Mouse (Mus musculus) spleen, adult 2 months (tissue): ENCODE results near the gene Tmem209. TPM values are rescaled to one million over a fixed set of nuclear protein-coding genes. Genes with fewer than 3 reads are reported as not detected.

Experiments used
- DNase-seq, 2 experiments: peaks; one replicate each; pipeline versions ENCODE4 v3.0.0 to v3.0.0-alpha.2; 2012 to 2021; ENCODE audit warnings: low spot score in 2 of 2, low read depth in 1 of 2
- H3K27ac ChIP-seq: fragments of 200-500 bp; 2 replicates; pipeline ENCODE4 v1.5.1; 2012; ENCODE audit warnings: low read length, inconsistent platforms; ENCODE audit not compliant: insufficient read depth
- H3K27me3 ChIP-seq: fragments of 200-500 bp; 2 replicates; pipeline ENCODE4 v1.6.1; 2012; ENCODE audit warnings: mild to moderate bottlenecking, moderate library complexity, low read length, inconsistent platforms; ENCODE audit not compliant: control insufficient read depth, insufficient read depth
- H3K36me3 ChIP-seq: fragments of 200-500 bp; 2 replicates; pipeline ENCODE4 v1.6.1; 2012; ENCODE audit warnings: mild to moderate bottlenecking, low read length, inconsistent platforms; ENCODE audit not compliant: control insufficient read depth, insufficient read depth
- H3K4me1 ChIP-seq: fragments of 200-500 bp; 2 replicates; pipeline ENCODE4 v1.6.1; 2011; ENCODE audit warnings: inconsistent platforms; ENCODE audit not compliant: control insufficient read depth, insufficient read depth, insufficient read length
- H3K4me3 ChIP-seq: fragments of 200-500 bp; 2 replicates; pipeline ENCODE4 v1.5.1; 2011; ENCODE audit warnings: mild to moderate bottlenecking, inconsistent platforms; ENCODE audit not compliant: insufficient read depth, insufficient read length; ENCODE audit errors: extremely low read depth
- CTCF ChIP-seq: fragments of 200-500 bp; IDR thresholded peaks from 2 replicates; pipeline ENCODE4 v1.5.1; 2011; ENCODE audit warnings: mild to moderate bottlenecking, inconsistent platforms; ENCODE audit not compliant: insufficient read depth, insufficient read length, insufficient replicate concordance; ENCODE audit errors: extremely low read depth
- POLR2A ChIP-seq: fragments of 200-500 bp; IDR thresholded peaks from 2 replicates; pipeline ENCODE4 v1.6.1; 2011; ENCODE audit warnings: low read depth, low read length, inconsistent platforms
- WGBS: fragments of 180-500 bp; shearing (Covaris S2); methylation state at CpG from one replicate; pipeline ENCODE4 v1.1.7; 2018; 5-methylcytosine and 5-hydroxymethylcytosine counted together
- polyA plus RNA-seq: library from polyadenylated mRNA; depleted of rRNA; stranded (reverse); fragments of >200 nt; gene quantifications from 2 replicates; pipeline ENCODE4 v1.2.3, GENCODE M21; 2012; rRNA removed

Tmem209 gene
- 37.2 and 38.5 TPM in 2 replicates for polyA plus RNA-seq

- under 1% methylated on average over 37 of the region's 37 CpGs for WGBS
- peaks cover 8% of the 10 kb centered on the region; the same call in 1 of the 2 replicates for H3K36me3 ChIP-seq
- peak within 1 kb of the TSS; percentile 81 for H3K27ac ChIP-seq
- peak; percentile 96 for TF ChIP-seq POLR2A
- no peak for TF ChIP-seq CTCF
- H3K27me3 ChIP-seq = no peaks in the 10 kb centered on the region
- H3K4me1 ChIP-seq = no peaks in the 10 kb centered on the region
- H3K4me3 ChIP-seq = peak within 1 kb of the TSS; percentile 80
- DNase-seq = peak; percentile 94 to 99
These were observed at the start of gene Tmem209, which contains the start of gene Ssmem1 for GRCm38 (mm10) chr6:30509265-30510239. Gene Tmem209, minus strand, starts transcription at chr6:30509783. Gene Ssmem1, plus strand, starts transcription at chr6:30509849.

GRCm38 (mm10) chr6:30556080-30556479, 46.5 kb upstream of the Tmem209 start:
- H3K27ac ChIP-seq = no peak overlapping the region
- WGBS = 47% methylated on average over 4 of the region's 9 CpGs
- H3K27me3 ChIP-seq = 0 out of 2 replicates have a peak, but pooled peaks cover 2% of the 10 kb centered on the region
- H3K4me1 ChIP-seq = no peaks in the 10 kb centered on the region
- H3K36me3 ChIP-seq = no peaks in the 10 kb centered on the region
- no peak overlapping the region for H3K4me3 ChIP-seq
- no peak for TF ChIP-seq POLR2A
- TF ChIP-seq CTCF = no peak
- no peak for DNase-seq

DNA sequence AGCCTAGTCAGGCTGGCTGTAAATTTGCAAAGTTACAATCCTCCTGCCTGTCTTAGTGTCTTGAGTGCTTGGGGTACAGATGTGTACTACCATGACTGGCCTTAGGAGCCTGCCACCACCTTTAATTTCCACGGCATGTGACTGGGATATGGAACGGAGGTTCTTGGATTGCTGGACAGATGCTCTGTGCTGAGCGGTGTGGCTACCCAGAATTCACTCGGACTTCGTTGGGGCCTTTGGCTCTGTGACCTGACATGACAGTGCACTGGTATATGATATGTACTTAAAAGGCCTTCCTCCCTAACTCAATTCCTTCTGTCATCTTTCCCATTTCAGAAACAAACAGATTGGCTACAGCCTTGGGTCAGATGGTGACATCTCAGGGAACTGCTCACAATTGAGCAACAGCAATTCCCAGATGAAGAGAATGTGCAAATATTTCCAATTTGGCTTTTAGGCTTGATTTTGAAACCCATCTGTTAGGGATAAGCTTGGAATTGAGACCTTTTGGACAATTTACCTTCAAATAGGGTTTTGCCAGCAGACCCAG, 45.1 kb upstream of the Tmem209 start:
- TF ChIP-seq POLR2A (no peak), CTCF (no peak)
- no peak overlapping the region for H3K27ac ChIP-seq
- DNase-seq = no peak
- no peaks in the 10 kb centered on the region for H3K4me1 ChIP-seq
- H3K36me3 ChIP-seq = no peaks in the 10 kb centered on the region
- H3K27me3 ChIP-seq = 0 out of 2 replicates have a peak, but pooled peaks cover 2% of the 10 kb centered on the region
- 91% methylated on average over 5 of the region's 5 CpGs for WGBS
- no peak overlapping the region for H3K4me3 ChIP-seq

GRCm38 (mm10) chr6:30554092-30554491, 44.5 kb upstream of the Tmem209 start:
- DNase-seq = no peak
- 0 out of 2 replicates have a peak, but pooled peaks cover 2% of the 10 kb centered on the region for H3K27me3 ChIP-seq
- no peaks in the 10 kb centered on the region for H3K36me3 ChIP-seq
- no peak overlapping the region for H3K27ac ChIP-seq
- 94% methylated on average over 5 of the region's 5 CpGs for WGBS
- H3K4me1 ChIP-seq = no peaks in the 10 kb centered on the region
- TF ChIP-seq POLR2A (no peak), CTCF (no peak)
- no peak overlapping the region for H3K4me3 ChIP-seq

- Histone ChIP-seq H3K27ac (no peak overlapping the region), H3K4me1 (no peaks in the 10 kb centered on the region), H3K36me3 (no peaks in the 10 kb centered on the region), H3K27me3 (0 out of 2 replicates have a peak, but pooled peaks cover 2% of the 10 kb centered on the region), H3K4me3 (no peak overlapping the region)
- TF ChIP-seq CTCF (no peak), POLR2A (no peak)
- WGBS = 92% methylated on average over 7 of the region's 7 CpGs
- DNase-seq = no peak
These were observed 43.9 kb upstream of the Tmem209 start for GRCm38 (mm10) chr6:30553381-30554010.

GRCm38 (mm10) chr6:30552628-30553027, 43.0 kb upstream of the Tmem209 start:
- H3K27ac ChIP-seq = no peak overlapping the region
- no peaks in the 10 kb centered on the region for H3K4me1 ChIP-seq
- H3K27me3 ChIP-seq = peaks cover 4% of the 10 kb centered on the region; the same call in 1 of the 2 replicates
- TF ChIP-seq POLR2A (no peak), CTCF (no peak)
- DNase-seq = no peak
- 41% methylated on average over 6 of the region's 6 CpGs for WGBS
- H3K4me3 ChIP-seq = no peak overlapping the region
- no peaks in the 10 kb centered on the region for H3K36me3 ChIP-seq
